Mouse (Mus musculus) olfactory bulb, adult 2 months (tissue): ENCODE measurements at regions not wholly inside any gene's neighbourhood (a gene's known extent, or its start where the extent isn't known, plus 50 kb on each side); places are given as distances from the start of the nearest gene placed in this dataset.

Source experiments
- CTCF ChIP-seq: fragments of 200-500 bp; IDR thresholded peaks from 2 replicates; pipeline ENCODE4 v1.5.1; 2012; ENCODE audit warnings: low read depth, mild to moderate bottlenecking, low read length, moderate library complexity; ENCODE audit not compliant: insufficient read depth
- POLR2A ChIP-seq: fragments of 200-500 bp; IDR thresholded peaks from 2 replicates; pipeline ENCODE4 v1.6.1; 2012; ENCODE audit warnings: mild to moderate bottlenecking, low read depth, low read length, moderate library complexity; ENCODE audit not compliant: insufficient read depth

DNA sequence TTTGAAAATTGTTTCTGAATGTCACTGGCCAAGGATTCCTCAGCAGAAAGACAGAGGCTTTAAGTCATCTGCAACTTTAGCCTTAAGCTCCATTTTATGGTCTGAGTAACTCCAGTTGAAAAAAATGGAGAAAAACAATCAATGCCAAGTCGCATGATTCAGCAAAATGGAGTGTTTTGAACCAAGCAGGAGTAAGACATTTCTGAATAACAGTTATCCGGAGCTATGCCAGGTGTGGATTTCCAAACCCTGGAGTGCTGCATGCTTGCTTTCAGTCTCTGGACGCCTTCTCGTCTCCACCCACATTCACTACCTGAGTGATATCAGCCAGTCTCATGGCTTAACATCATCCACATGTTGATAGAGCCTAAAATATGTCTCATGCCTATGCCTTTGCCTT is 93.7 kb downstream of the Gm10260 start:
- no peak for TF ChIP-seq POLR2A
- TF ChIP-seq CTCF, result no peak
